Mouse (Mus musculus): ENCODE data around the gene Lhx4.

The Lhx4 gene

DNA sequence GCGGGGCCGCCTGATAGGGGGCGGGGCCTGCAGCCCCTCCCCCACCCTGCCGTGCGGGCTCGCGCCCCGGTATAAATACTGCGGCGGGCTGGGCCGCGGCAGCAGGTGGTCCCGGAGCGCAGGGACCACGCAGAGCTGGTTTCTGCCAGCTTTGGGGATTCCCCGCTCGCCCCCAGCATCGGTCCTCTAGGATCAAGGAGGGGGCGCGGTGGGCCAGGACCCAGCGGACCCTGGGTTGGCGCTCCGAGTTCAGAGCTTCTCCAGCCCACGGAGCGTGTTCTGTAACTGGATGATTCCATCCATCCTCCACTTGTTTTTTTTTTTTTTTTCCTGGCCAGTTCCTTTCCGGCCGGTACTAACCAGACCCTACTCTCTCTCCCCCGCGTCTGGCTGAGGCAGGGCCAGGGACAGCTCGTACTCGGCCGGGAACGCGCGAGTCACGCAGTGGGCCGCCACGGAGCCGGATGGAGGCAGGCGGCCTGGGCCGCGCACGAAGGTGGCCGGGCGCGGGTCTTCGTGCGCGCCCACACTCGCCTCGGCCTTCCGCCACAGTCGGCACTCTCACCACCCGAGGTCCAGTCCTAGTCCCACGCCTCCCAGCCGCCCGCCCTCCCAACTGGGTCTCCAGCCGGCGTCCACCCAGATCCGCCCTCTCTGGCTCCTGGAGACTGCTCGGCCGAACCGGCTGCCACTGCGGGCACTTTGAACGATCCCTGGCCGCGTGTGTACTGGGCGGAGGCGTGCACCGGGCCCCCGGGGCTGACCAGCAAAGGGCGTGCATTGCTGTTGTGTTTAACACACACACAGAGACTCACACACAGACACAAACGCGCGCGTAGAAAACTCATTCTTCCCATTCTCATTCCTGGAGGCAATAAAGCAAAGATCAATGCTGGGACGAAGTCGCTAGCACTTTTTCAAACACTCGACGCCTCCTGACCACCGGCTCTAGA is 8.8 kb downstream of the Lhx4 start:
- DNase-seq (ENCODE audit: low spot score in 2 of 2), result no peak

DNA sequence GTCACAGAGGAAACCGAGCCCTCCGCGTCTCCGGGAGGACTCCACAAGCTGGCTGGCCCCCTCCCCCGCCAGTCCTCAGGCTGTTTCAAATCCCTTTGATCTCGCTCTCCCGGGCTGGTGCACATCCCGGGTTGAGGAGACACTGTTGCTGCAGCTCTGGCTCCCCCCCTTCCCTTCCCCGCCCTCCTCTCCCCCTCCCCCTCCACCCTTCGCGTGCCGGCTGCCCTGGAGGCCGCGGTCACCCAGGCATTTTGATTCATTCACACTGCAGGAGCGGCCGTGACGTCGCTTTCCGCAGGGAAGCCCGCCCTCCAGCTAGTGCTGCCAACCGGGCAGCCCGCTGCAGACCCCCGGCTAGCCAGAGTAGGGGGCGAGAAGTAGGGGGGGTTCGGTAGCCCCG is 9.5 kb downstream of the Lhx4 start:
- no peak for DNase-seq (ENCODE audit: low spot score in 2 of 2)

DNA sequence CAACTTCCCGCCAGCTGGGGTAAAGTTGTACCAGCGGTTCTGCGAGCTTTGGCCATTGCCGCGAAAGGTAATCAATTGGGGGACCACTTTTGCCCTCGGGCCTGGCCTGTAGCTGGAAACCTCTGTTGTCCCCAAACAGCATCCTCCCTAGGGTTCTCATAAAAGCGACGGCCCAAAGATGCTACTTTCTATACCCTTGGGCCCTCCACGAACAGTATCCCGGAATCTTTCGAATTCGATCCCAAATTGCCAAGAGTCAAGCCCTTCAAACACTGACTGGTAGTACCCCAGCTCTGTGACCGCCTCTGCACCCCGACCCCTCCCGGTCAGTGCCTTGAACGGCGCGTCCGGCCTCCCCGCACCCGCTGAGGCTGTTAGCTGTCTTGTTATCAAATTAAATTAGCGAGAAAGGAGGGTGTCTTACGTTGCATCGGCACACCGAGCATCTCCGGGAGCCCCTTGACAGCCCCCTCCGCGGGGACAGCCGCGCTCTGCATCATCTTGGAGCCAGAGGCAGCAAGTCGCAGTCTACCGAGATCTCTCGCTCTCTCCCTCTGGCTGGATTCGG is 10.0 kb downstream of the Lhx4 start:
- no peak for DNase-seq (ENCODE audit: low spot score in 2 of 2)

DNA sequence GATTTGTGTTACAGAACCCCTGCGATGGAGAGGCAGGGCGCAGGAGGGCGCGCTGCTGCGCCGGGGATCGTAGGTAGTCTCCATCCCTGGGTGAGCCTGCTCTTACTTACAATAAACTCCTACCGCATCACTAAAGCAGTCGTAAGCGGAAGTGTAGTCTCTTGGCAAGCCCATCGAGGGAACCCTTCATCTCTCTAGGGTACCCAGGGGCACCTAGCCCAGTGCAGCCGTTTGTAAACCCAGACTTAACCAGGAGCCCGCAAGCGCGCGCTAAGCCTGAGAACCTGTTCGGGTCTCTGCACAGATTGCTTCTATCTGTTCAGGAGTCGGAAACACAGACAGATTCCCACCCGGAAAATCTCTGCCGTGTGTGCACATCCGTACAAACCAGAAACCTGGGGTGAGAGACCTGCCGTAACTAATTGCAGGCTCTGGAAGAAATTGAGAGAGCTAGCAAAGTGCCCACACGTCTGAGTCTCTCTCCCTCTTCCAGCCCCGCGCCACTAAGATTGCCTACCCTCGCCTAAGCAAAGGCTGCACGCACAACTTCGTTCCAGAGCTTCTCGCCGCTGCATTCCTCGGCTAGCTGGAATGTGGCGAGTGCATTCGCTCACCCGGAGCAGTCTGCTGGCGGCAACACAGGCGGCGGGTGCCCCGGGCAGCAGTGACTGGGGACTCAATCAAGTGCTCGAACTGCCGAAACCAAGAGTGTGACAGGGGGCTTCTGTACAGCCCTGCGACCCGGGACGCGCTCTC is 10.7 kb downstream of the Lhx4 start:
- no peak for DNase-seq (ENCODE audit: low spot score in 2 of 2)

DNA sequence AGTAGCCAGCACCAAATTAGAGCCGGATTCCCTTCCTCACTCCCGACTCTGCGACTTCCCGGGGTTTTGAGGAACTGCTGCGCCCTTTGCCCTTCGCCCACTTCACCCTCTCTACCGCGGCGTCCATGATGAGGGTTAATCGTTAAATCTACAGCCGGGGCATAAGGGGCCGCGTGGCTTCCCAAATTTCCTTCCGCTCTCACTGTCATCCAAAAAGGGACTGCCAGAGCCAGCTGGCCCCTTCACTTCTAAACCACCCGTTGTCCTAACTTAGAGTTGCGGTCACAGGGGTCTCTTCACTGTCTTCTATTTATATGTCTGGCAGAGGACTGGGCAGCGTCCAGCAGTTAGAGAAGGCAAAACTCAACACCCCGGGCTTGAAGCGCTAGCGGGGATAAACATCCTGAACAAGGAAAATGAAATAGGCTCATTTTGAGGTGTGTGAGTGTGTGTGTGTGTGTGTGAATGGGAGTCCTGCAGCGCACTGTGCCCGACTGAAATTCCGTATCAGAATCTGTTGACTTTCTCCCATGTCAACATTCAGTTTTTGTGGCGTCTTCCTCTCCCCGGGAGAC is 13.6 kb downstream of the Lhx4 start:
- DNase-seq (ENCODE audit: low spot score in 2 of 2), result no peak

DNA sequence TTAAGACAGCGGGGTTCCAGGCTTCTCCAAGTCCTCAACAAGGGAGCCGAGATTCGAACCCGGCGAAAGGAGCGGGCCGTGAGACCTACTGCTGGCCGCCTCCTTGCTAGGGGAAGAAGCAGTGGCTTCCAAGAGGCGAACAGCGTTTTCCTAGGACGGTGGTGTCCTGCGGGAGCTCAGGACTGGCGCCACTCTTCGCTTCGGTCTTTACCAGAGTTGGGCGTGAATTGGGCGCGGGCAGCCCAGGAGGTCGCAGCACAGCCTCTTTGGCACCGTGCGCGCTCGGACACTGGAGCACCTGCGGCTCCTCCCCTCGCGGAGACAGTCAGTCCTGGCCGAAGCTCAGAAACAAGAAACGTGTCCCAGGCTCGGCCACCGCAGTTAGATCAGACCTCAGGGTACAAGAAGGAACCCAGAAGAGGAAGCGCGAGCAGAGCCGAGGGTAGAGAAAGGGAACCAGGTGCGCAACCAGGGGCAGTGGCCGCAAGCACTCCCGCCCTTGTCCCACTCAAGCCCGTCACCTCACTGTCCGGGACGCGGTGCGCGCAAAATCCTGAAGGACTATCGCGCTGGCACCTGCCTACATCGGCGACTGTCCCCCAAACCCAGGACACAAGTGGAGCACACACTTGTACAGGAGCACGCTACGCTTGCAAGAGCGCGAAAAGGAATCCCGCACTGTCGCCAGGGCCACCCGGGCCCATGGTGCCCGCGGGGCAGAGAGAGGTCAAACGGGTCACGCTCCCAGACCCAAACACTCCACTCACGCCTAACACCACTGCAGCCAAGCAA is 14.3 kb downstream of the Lhx4 start:
- no peak for DNase-seq (ENCODE audit: low spot score in 2 of 2)

DNA sequence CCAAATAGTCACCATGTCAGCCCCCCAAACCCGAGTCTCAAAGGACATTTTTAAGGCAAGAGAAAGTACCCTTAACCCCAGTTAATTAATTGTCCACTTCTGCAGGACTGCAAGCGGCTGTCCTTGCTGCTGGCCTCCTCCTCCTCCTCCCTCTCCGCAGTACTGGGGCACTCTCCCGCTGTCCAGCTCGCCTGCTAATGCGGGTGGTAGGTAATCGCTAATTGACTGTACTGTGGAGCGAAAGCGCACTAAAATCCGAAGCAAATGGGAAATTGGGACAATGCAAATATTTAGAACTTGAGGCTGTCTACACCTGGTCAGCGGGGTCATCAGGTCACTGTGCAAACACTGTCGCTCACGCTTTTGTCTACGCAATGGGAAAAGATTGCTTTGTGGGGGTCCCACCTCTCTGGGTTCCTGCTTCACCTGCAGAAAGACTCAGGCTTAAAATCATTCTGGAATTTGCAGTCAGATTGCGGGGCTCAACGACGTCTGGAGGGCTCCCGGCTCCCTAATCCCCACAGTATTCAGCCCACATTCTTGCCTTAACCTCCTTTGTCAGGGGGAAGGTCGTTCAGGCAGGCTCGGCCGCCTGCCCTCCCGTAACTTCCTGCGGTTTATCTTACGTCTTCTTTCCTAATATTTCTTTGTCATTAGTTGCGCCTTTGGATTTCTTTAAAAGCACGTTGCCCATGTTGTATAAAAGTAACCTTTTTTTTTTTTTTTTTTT is 15.2 kb downstream of the Lhx4 start:
- DNase-seq (ENCODE audit: low spot score in 2 of 2), result no peak

DNA sequence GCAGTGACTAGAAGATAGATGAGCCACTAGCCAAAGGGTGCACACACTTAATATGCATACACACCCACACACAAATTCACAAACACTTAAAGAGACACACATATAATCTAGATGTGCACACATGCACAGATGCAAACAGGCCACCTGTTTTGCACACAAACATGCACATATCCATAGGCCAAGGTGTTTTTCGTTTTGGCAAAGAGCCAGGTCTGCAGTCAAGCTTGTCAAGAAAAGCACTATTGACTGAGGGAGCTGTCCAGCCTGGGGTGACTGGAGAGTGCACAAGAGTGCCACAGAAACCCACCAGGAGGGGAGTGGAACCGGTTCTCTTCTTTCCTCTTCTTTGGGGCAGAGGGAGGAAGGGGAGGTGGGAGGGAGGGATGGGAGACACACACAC is 20.3 kb downstream of the Lhx4 start:
- DNase-seq (ENCODE audit: low spot score in 2 of 2), result no peak

DNA sequence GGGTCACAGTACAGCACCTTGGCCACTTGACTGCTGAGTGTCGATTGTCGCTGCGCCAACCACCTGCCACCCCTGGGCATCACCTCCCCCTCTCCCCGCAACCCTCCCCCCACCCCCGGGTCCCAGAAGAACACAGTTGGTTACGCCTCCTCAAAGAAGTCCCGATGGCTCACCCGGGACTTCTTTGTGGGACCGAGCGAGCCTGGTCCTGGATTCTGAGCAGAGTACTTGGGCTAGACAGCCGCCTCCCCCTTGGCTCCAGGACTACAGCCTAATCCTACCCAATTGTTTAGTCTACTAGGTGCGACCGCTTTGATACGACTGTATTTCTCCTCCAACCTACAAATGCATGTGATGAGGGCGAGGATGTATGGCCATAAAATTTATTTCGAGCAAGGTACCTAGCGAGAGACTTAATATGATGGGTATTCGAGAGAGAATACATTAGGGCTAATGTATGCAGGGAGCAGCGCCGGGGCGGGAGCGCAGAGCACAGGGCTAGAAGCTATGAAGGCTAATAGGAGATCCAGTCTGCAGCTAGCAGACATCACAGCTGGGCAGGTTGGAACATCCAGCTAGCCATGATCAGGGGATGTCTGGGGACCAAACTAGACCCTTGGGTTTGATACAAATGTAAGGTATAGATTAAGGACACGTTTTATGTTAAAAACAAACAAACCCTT is 22.2 kb downstream of the Lhx4 start:
- no peak for DNase-seq (ENCODE audit: low spot score in 2 of 2)

DNA sequence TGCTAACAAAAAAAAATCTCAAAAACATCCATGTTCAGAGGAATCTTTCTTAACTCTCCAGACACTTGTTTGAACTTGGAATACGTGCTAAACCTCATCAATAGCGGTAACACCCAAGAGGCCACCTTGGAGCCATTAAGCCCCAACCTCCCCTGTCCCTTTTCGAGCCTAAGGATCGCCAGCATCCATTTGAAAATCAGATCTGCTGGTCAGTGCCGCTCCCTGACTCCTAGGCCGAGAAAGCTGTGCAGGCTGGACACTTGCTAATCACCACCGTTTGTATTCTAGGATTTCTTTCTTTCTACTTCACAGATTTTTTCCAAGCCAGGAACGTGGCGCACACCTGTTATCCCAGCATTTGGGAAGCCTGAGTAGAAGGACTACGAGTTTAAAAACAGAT is 23.7 kb downstream of the Lhx4 start:
- no peak for DNase-seq (ENCODE audit: low spot score in 2 of 2)

DNA sequence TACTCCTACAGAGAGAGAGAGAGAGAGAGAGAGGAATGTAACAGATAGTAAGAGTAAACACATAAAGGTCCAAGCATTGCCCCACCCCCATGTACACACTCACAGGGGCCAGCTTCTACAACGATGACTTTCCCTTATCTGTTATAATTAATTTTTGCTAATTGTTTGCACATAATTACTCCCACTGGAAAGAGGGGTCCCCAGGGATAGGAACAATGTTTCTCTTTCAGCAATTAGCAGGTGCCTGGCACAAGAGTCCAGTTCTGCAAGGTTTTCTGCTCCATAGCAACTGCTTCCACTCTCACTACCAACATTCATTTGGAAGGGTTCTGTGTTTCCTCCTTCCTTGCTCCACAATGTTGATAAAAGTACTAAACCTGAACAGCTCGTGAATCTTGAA is 25.6 kb downstream of the Lhx4 start:
- DNase-seq (ENCODE audit: low spot score in 2 of 2), result no peak

DNA sequence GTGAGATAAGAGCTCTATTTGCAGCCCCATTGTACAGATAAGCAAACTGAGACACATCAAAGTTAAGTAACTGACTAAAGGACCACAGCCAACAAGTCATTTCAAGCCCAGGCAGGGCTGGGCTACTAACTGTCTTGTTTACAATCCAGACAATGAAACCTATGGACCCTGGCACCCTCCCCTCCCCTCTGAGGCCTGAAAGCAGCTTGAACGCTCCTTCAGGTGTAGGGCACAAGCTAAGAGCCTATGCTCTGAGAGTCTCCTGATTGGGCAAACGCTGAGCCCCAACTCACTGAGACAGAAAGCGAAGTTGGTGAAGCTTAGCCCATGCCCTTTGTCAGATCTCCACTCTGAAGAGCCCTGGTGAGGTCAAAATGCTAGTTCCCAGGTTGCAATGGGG is 27.2 kb downstream of the Lhx4 start:
- DNase-seq (ENCODE audit: low spot score in 2 of 2), result no peak

DNA sequence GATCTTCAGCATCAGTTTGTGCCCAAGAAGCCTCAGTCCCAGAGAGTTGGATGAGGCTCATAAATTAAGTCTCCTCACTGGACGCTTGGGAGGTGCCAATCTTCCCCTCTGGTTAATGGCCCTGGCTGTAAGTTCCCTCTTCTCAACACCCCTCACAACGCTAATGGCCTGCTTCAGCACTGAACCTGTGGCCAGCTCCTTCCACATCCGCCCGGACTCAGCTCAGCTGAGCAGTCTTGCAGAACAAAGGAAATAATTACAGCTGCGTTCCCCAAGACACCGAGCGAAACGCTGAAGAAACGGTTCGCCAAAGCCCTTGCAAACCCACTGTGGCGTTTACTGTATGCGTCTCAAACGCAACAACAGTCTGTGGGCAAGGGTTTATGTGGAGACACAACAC is 29.3 kb downstream of the Lhx4 start:
- DNase-seq (ENCODE audit: low spot score in 2 of 2), result no peak

DNA sequence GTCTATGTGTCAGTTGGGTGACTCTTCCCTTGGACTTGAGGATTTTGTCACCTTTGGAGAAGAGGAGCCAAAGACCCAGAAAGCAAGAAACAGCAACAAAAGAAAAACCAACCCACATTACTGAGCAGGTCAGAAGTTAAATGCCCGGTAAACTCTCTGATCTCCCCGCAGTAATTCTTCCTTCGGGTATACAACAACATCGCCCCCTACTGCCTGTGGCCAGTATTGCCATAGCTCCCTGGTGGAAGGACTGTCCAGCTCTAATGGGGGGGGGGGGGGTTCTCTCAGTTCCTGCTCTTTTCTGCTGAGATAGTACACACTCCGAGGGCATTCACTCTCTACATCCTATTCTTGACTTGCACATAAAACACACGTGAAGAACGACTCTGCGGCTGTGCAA is 30.0 kb downstream of the Lhx4 start:
- no peak for DNase-seq (ENCODE audit: low spot score in 2 of 2)

DNA sequence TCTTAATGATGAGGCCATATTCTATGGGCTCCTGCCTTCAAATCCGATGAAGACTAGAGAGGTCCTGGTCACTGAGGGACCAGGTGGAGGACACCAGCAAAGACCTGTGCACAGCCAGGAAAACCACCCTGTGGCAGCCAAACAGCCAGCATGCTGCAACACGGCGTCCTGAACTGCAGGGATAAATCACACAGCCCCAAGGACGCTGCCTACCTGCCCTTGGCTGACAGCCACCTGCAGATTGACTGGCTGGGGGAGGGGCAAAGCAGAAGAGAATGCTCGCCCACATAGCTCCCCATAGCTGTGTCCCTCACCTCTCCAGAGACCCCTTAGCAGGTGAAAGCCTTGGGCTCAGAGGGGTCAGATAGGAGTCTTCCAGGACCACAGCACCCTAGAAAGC is 31.5 kb downstream of the Lhx4 start:
- DNase-seq (ENCODE audit: low spot score in 2 of 2), result no peak

DNA sequence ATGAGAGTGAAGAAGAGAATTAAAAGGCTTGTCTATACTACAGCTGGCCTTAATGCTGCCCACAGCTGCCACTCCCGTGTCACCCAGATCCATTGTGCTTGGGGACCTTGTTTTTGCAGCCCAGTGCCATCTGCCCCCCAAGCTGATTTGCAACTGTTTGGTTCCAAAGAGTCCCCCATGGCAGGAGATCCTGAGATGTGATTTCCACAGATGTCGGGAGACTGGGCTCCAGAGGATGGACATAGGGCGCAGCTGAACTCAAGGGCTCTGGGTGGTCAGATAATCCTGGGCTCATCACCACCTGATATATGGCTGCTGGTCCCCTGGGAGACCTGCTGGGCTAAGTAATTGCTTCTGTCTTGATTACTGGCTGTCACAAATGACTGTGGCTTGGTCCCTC is 32.6 kb downstream of the Lhx4 start:
- DNase-seq (ENCODE audit: low spot score in 2 of 2), result no peak

DNA sequence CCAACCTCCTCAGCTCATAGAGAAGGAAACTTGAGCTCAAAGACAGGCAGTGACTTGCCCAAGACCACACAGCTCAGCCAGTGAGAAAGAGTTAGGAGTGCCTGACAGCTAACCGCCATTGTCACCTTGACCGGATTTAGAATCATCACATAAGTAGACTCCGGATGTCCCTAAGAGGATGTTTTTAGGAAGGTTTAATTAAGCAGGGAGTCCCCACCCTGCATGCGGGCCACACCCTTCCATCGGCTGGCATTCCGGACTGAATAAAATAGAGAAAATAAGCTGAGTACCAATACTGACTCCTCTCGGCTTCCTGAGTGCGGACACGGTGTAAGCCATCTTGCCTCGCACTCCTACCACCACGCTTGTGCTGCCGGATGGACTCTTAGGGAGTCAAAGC is 34.2 kb downstream of the Lhx4 start:
- no peak for DNase-seq (ENCODE audit: low spot score in 2 of 2)

DNA sequence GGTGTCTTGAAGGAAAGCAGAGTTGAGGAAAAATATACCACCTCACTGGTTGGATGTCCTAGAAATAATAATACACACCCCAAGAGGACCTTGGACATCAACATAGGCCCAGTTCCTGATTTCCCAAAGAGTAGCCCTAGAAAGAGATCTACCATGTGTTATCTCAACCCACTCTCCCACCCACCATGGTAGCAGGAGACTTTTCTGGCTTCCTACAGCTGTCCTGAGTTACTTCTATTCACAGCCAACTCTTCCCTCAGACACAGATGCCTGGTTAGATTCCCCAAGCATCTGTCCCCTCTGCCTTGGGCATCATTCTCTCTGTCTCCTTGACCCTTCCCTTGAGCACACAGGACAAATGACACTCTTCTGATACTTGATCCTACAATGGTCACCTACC is 36.1 kb downstream of the Lhx4 start:
- peak in 1 of 2 experiments; percentile 25 for DNase-seq (ENCODE audit: low spot score in 2 of 2)

DNA sequence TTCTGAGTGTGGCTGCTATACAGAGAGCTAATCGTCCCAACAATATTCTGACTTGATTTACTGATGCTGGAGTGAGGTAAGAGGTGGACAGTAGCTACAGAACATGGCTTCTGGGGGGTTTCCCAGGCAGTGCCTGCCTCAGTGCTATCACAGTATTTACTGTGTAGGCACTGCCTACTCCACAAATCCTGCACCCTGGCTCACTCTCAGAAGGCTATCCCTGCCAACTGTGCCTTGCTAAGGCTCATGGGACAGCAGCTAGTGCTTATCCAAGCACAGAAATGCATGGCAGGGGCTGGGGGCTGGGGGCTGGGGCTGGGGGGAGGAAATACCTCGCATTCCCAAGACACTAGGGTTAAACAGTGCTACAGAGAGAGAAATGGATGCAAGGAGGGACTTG is 38.2 kb downstream of the Lhx4 start:
- DNase-seq (ENCODE audit: low spot score in 2 of 2), result no peak

DNA sequence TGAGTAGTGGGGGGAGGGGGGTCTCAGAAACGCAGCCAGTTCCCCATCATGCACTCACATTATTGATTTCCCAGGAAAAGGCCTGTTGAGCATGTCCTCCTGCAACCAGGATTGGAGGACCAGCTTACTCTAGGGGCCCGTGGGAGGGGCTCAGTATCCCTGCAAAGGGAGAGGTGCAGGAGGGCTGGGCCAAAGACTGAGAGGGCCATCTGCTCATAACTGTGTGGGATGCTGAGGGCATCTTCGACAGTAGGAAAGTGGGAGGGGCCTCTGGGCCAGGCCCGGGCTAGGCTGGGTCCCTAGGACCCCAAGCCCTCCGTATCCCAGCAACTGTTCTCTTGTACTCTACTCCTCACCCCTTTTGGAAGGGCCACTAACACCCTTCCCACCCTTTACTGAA is 47.3 kb downstream of the Lhx4 start:
- DNase-seq (ENCODE audit: low spot score in 2 of 2), result no peak
